Mouse (Mus musculus) liver, adult 2 months (tissue): ENCODE measurements at regions not wholly inside any gene's neighbourhood (a gene's known extent, or its start where the extent isn't known, plus 50 kb on each side); places are given as distances from the start of the nearest gene placed in this dataset.

ENCODE experiments used
- DNase-seq: peaks from one replicate; pipeline ENCODE4 v3.0.0-alpha.2; 2011; ENCODE audit warnings: low read depth, low spot score; ENCODE audit errors: extremely low read depth
- H3K27ac ChIP-seq: fragments of 200-500 bp; replicated peaks from 2 replicates; pipeline ENCODE4 v1.5.1; 2012; ENCODE audit warnings: low read depth, mild to moderate bottlenecking, control low read depth, inconsistent platforms, low read length; ENCODE audit not compliant: insufficient read depth
- H3K27me3 ChIP-seq: fragments of 200-500 bp; 2 replicates; pipeline ENCODE4 v1.6.1; 2012; ENCODE audit warnings: mild to moderate bottlenecking, moderate library complexity, low read length, inconsistent platforms; ENCODE audit not compliant: control insufficient read depth, insufficient read depth
- H3K36me3 ChIP-seq: fragments of 200-500 bp; 2 replicates; pipeline ENCODE4 v1.6.1; 2012; ENCODE audit warnings: low read length, inconsistent platforms; ENCODE audit not compliant: control insufficient read depth, insufficient read depth
- H3K4me1 ChIP-seq: fragments of 200-500 bp; 2 replicates; pipeline ENCODE4 v1.6.1; 2011; ENCODE audit warnings: low read length; ENCODE audit not compliant: control insufficient read depth, insufficient read depth
- H3K4me3 ChIP-seq: fragments of 200-500 bp; 2 replicates; pipeline ENCODE4 v1.5.1; 2011; ENCODE audit warnings: low read depth, mild to moderate bottlenecking, control low read depth, low read length, moderate library complexity; ENCODE audit not compliant: insufficient read depth
- H3K79me2 ChIP-seq: fragments of 200-500 bp; 2 replicates; pipeline ENCODE4 v1.6.1; 2012; ENCODE audit warnings: inconsistent platforms, mild to moderate bottlenecking, low read length, moderate library complexity; ENCODE audit not compliant: control insufficient read depth, insufficient read depth
- H3K9ac ChIP-seq: fragments of 200-500 bp; 2 replicates; pipeline ENCODE4 v1.6.1; 2012; ENCODE audit warnings: low read depth, mild to moderate bottlenecking, control low read depth, inconsistent platforms, low read length
- CTCF ChIP-seq: fragments of 200-500 bp; IDR thresholded peaks from 2 replicates; pipeline ENCODE4 v1.5.1; 2011; ENCODE audit warnings: low read depth, low read length, control low read depth
- POLR2A ChIP-seq: fragments of 200-500 bp; IDR thresholded peaks from 2 replicates; pipeline ENCODE4 v1.6.1; 2011; ENCODE audit warnings: low read length, control low read depth; ENCODE audit not compliant: insufficient read depth; ENCODE audit errors: extremely low read depth
- WGBS: fragments of 180-500 bp; shearing (Covaris S2); methylation state at CpG from one replicate; pipeline ENCODE4 v1.1.7; 2018; 5-methylcytosine and 5-hydroxymethylcytosine counted together

- no peaks in the 10 kb centered on the region for H3K79me2 ChIP-seq
- 41% methylated on average over 10 of the region's 10 CpGs for WGBS
- no peaks in the 10 kb centered on the region for H3K4me1 ChIP-seq
- no peak for DNase-seq
- H3K4me3 ChIP-seq = no peak overlapping the region
- no peaks in the 10 kb centered on the region for H3K27me3 ChIP-seq
- H3K27ac ChIP-seq = no peak overlapping the region
- no peak for TF ChIP-seq POLR2A
- TF ChIP-seq CTCF = no peak
- no peak overlapping the region for H3K9ac ChIP-seq
- H3K36me3 ChIP-seq = no peaks in the 10 kb centered on the region
Observed at GRCm38 (mm10) chr5:126281057-126281728, 749.6 kb downstream of the Tmem132b start.

- WGBS = 10% methylated on average over 7 of the region's 7 CpGs
- DNase-seq = no peak
- no peak for TF ChIP-seq POLR2A
- no peak for TF ChIP-seq CTCF
- Histone ChIP-seq H3K9ac (no peak overlapping the region), H3K36me3 (no peaks in the 10 kb centered on the region), H3K4me3 (no peak overlapping the region), H3K27me3 (no peaks in the 10 kb centered on the region), H3K27ac (no peak overlapping the region), H3K79me2 (no peaks in the 10 kb centered on the region), H3K4me1 (no peaks in the 10 kb centered on the region)
Observed at GRCm38 (mm10) chr5:126281782-126282181, 750.2 kb downstream of the Tmem132b start.

GRCm38 (mm10) chr5:126324847-126325246, 793.3 kb downstream of the Tmem132b start:
- Histone ChIP-seq H3K27ac (no peak overlapping the region), H3K9ac (no peak overlapping the region), H3K79me2 (no peaks in the 10 kb centered on the region), H3K27me3 (no peaks in the 10 kb centered on the region), H3K36me3 (no peaks in the 10 kb centered on the region), H3K4me3 (no peak overlapping the region), H3K4me1 (no peaks in the 10 kb centered on the region)
- WGBS = 73% methylated on average over 6 of the region's 6 CpGs
- no peak for DNase-seq
- TF ChIP-seq POLR2A = no peak
- TF ChIP-seq CTCF = peak; percentile 10; the same call in 1 of the 2 replicates

- Histone ChIP-seq H3K36me3 (no peaks in the 10 kb centered on the region), H3K4me1 (no peaks in the 10 kb centered on the region)
- WGBS = 22% methylated on average over 3 of the region's 3 CpGs
Observed at GRCm38 (mm10) chr5:126328276-126328675, 796.7 kb downstream of the Tmem132b start.

GRCm38 (mm10) chr5:126335091-126335490, 803.5 kb downstream of the Tmem132b start:
- no peaks in the 10 kb centered on the region for H3K36me3 ChIP-seq
- TF ChIP-seq POLR2A = no peak
- no peak for TF ChIP-seq CTCF
- H3K9ac ChIP-seq = no peak overlapping the region
- DNase-seq = no peak
- H3K4me1 ChIP-seq = no peaks in the 10 kb centered on the region
- H3K27me3 ChIP-seq = no peaks in the 10 kb centered on the region
- H3K27ac ChIP-seq = no peak overlapping the region
- 75% methylated on average over 7 of the region's 7 CpGs for WGBS
- H3K4me3 ChIP-seq = no peak overlapping the region
- no peaks in the 10 kb centered on the region for H3K79me2 ChIP-seq

More at GRCm38 (mm10) chr5:126328276-126328675, 796.7 kb downstream of the Tmem132b start:
- DNase-seq = peak; percentile 3
- Histone ChIP-seq H3K4me3 (no peak overlapping the region), H3K27me3 (no peaks in the 10 kb centered on the region), H3K9ac (no peak overlapping the region), H3K79me2 (no peaks in the 10 kb centered on the region), H3K27ac (no peak overlapping the region)
- TF ChIP-seq CTCF (no peak), POLR2A (no peak)

- Histone ChIP-seq H3K27me3 (no peaks in the 10 kb centered on the region), H3K27ac (no peak overlapping the region), H3K4me1 (no peaks in the 10 kb centered on the region), H3K36me3 (no peaks in the 10 kb centered on the region), H3K9ac (no peak overlapping the region), H3K79me2 (no peaks in the 10 kb centered on the region), H3K4me3 (no peak overlapping the region)
- 69% methylated on average over 6 of the region's 6 CpGs for WGBS
- TF ChIP-seq CTCF (no peak), POLR2A (no peak)
- DNase-seq = no peak
Observed at GRCm38 (mm10) chr5:126335553-126336520, 804.3 kb downstream of the Tmem132b start.
